Mouse (Mus musculus) Patski (cell line): ENCODE measurements around the gene Dohh. TPM values are rescaled to one million over a fixed set of nuclear protein-coding genes. Genes with fewer than 3 reads are reported as not detected.

Experiments
- ATAC-seq: fragments of 100-300 bp; one replicate; pipeline ENCODE4 v1.8.0; 2021
- CTCF ChIA-PET: fragments of 350-600 bp; sonication (Branson Sonifier 250); formaldehyde crosslinking; loops from one replicate; lab custom pipeline; 2022; ENCODE audit warnings: inconsistent platforms; lab: Charles Lee
- POLR2A ChIA-PET: fragments of 350-600 bp; sonication (Branson Sonifier 250); formaldehyde crosslinking; loops from one replicate; lab custom pipeline; 2022; ENCODE audit warnings: antibody characterized with exemption, inconsistent platforms; lab: Charles Lee
- DNase-seq: peaks from one replicate; pipeline ENCODE4 v3.0.0-alpha.2; 2011; ENCODE audit warnings: low read depth, low spot score
- H3K27me3 ChIP-seq: fragments of 371-371 bp; one replicate; pipeline ENCODE4 v1.5.1; 2021
- CTCF ChIP-seq: fragments of 100-300 bp; IDR thresholded peaks from one replicate; pipeline ENCODE4 v1.5.1; 2021
- in situ Hi-C: fragments of 300-500 bp; cut with MboI; formaldehyde crosslinking; loops from 3 replicates; pipeline ENCODE4 v1.11.1; 2018; ENCODE audit warnings: low pct_unique_long_range_greater_than_20kb, mixed read lengths
- polyA plus RNA-seq: library from polyadenylated mRNA; unstranded; gene quantifications from one replicate; pipeline ENCODE4 v1.2.3, GENCODE M21; 2021

Gene Dohh
- polyA plus RNA-seq, 1 experiment from 2014 or later: 83.4 TPM

GRCm38 (mm10) chr10:81427327-81427726, 43.1 kb downstream of the Dohh start:
- TF ChIP-seq CTCF: no peak
- DNase-seq (no peak), ATAC-seq (no peak)
- H3K27me3 ChIP-seq: no peaks in the 10 kb centered on the region
- ChIA-PET CTCF (no interaction called here), POLR2A (no interaction called here)
- in situ Hi-C loops: no loop called here

GRCm38 (mm10) chr10:81427804-81428506, 43.7 kb downstream of the Dohh start:
- H3K27me3 ChIP-seq: no peaks in the 10 kb centered on the region
- no peak for ATAC-seq
- ChIA-PET POLR2A (no interaction called here), CTCF (no interaction called here)
- in situ Hi-C loops: no loop called here
- no peak for TF ChIP-seq CTCF
- DNase-seq: no peak

GRCm38 (mm10) chr10:81428507-81428870, 44.3 kb downstream of the Dohh start:
- POLR2A ChIA-PET: no interaction called here
- in situ Hi-C loops: no loop called here
- CTCF ChIA-PET: no interaction called here
- H3K27me3 ChIP-seq: no peaks in the 10 kb centered on the region
- TF ChIP-seq CTCF: no peak
- ATAC-seq (no peak), DNase-seq (no peak)

GRCm38 (mm10) chr10:81429092-81429491, 44.9 kb downstream of the Dohh start:
- in situ Hi-C loops: no loop called here
- POLR2A ChIA-PET: no interaction called here
- CTCF ChIA-PET: interaction anchor here (0.9 to 1.1 kb wide), 3 partner anchors 12 to 24 kb away, joined by 3 read pairs; no protein-coding TSS in a partner anchor
- TF ChIP-seq CTCF: no peak
- no peaks in the 10 kb centered on the region for H3K27me3 ChIP-seq
- DNase-seq (no peak), ATAC-seq (no peak)

- in situ Hi-C loops: no loop called here
- DNase-seq (no peak), ATAC-seq (no peak)
- ChIA-PET POLR2A (no interaction called here), CTCF (interaction anchor here (0.9 to 1.1 kb wide), 3 partner anchors 13 to 24 kb away, joined by 3 read pairs; no protein-coding TSS in a partner anchor)
- no peaks in the 10 kb centered on the region for H3K27me3 ChIP-seq
- TF ChIP-seq CTCF: no peak
Observed at GRCm38 (mm10) chr10:81429605-81430061, 45.4 kb downstream of the Dohh start.

GRCm38 (mm10) chr10:81430141-81430830, 46.1 kb downstream of the Dohh start:
- CTCF ChIA-PET: interaction anchor here (0.9 kb wide), 1 partner anchor 25 kb away, joined by 3 read pairs; no protein-coding TSS in a partner anchor
- ATAC-seq (peak; percentile 22), DNase-seq (no peak)
- in situ Hi-C loops: no loop called here
- TF ChIP-seq CTCF: no peak
- no peaks in the 10 kb centered on the region for H3K27me3 ChIP-seq
- POLR2A ChIA-PET: no interaction called here

- in situ Hi-C loops: no loop called here
- DNase-seq: no peak
- no peaks in the 10 kb centered on the region for H3K27me3 ChIP-seq
- TF ChIP-seq CTCF: no peak
- POLR2A ChIA-PET: interaction anchor here (1.1 kb wide), 1 partner anchor 24 kb away, joined by 3 read pairs; no protein-coding TSS in a partner anchor
- CTCF ChIA-PET: no interaction called here
- no peak for ATAC-seq
Observed at GRCm38 (mm10) chr10:81430831-81431525, 46.8 kb downstream of the Dohh start.

GRCm38 (mm10) chr10:81431526-81432168, 47.4 kb downstream of the Dohh start:
- DNase-seq (no peak), ATAC-seq (no peak)
- TF ChIP-seq CTCF: no peak

GRCm38 (mm10) chr10:81432169-81432867, 48.1 kb downstream of the Dohh start:
- H3K27me3 ChIP-seq: no peaks in the 10 kb centered on the region
- DNase-seq (no peak), ATAC-seq (no peak)
- CTCF ChIA-PET: interaction anchor here (1.2 kb wide), 1 partner anchor 18 kb away, joined by 3 read pairs; no protein-coding TSS in a partner anchor
- TF ChIP-seq CTCF: no peak
- POLR2A ChIA-PET: interaction anchor here (1.1 kb wide), 1 partner anchor 25 kb away, joined by 3 read pairs; no protein-coding TSS in a partner anchor
- in situ Hi-C loops: no loop called here

More at GRCm38 (mm10) chr10:81431526-81432168, 47.4 kb downstream of the Dohh start:
- ChIA-PET POLR2A (interaction anchor here (1.1 kb wide), 1 partner anchor 24 kb away, joined by 3 read pairs; no protein-coding TSS in a partner anchor), CTCF (no interaction called here)
- no peaks in the 10 kb centered on the region for H3K27me3 ChIP-seq
- in situ Hi-C loops: no loop called here
